Mouse (Mus musculus) ES-Bruce4 (cell line): ENCODE data around the gene Gspt1.

Experiments used
- CTCF ChIP-seq: IDR thresholded peaks from one replicate; pipeline ENCODE4 v1.8.1; 2011; ENCODE audit warnings: low read depth, low read length
- EP300 ChIP-seq: IDR thresholded peaks from 2 replicates; pipeline ENCODE4 v1.6.1; 2011; ENCODE audit warnings: low read depth, low read length; ENCODE audit not compliant: insufficient read depth

DNA sequence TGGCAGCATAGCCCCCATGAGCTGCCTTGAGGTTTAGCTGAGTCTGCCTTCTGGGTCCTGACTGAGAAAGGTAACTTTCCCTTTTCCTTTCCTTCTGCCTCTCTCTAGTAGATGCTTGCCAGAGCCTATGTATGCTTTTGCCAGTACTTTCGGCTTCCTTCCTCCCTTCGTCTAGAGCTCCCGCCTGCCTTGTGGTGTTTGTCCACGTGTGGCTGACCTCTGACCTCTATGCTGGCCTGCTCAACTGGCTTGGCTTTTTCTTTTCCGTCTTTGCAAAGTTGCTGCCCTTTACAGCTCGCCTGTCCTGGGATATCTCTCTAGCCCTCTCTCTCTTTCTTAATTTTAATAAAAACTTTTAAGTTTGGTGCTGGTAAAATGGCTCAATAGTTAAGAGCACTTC is 15.7 kb upstream of the Gspt1 start:
- TF ChIP-seq CTCF (no peak), EP300 (no peak)
